Mouse (Mus musculus): ENCODE data around the gene Pde8a. TPM values are rescaled to one million over a fixed set of nuclear protein-coding genes. Genes with fewer than 3 reads are reported as not detected.

The Pde8a gene
- polyA plus RNA-seq (2014; fragmentation: Illumina TruSeq; extraction: RNeasy Lipid Tissue Mini Kit (QIAGEN cat#74804)) = 152 TPM

GRCm38 (mm10) chr7:81213347-81214152 lies at the start of gene Pde8a:
Pde8a (plus strand) TSS chr7:81213596.

DNA sequence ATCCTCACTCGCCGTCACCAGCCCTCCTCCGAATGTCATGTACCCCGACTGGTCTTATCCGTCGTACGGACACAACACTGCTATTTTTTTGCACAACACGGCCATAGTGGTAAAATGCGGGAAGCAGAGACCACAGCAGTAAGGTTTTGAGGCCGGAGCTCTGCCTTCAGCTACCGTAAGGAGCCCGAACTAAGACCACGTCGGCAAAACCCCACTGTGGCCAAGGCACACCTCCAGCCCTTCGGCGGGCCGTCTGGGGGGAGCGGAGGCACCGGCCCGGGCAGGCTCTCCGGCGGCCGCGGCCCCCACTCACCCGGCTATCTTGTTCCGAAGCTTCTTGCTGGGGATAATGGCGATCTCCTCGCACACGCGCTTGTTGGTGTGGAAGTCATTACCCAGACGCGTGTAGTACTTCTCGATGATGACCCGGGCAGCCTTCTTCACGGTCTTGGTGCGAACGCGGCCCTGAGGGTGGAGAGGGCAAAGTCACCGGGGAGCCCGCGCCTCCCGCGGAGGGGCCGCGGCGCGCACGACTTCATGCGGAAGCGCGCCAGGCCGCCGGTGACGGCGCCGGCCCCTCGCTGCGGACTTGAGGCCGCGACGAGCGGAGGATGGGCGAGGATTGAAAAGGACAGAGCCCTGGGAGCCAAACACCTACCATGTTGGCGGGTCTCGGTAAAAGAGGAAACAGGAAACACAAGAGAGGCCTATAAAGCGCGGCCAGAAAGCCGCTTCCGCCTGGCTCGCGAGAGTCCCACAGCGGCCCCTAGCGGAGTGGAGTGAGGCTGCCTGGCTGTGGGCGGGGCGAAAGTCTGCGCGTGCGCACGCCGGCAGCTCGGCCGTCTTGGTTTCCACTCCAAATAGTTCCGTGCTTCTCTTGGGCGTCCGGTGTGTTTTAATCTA lies 131.4 kb downstream of the Pde8a start, which contains the start of gene Rps17:
TSS of gene Rps17 (minus strand) at position 711 of the 903 bp plus-strand sequence.

Other genes with a start within 250 kb of the Pde8a start
- 12.2 TPM for gene Zfp592, start 219.9 kb upstream of the Pde8a start, polyA plus RNA-seq (2014; fragmentation: Illumina TruSeq; extraction: RNeasy Lipid Tissue Mini Kit (QIAGEN cat#74804))
- gene Alpk3, start 156.0 kb upstream of the Pde8a start, polyA plus RNA-seq (2014; fragmentation: Illumina TruSeq; extraction: RNeasy Lipid Tissue Mini Kit (QIAGEN cat#74804)) = 0.23 TPM
- gene Slc28a1, start 98.8 kb upstream of the Pde8a start, polyA plus RNA-seq (2014; fragmentation: Illumina TruSeq; extraction: RNeasy Lipid Tissue Mini Kit (QIAGEN cat#74804)) = not detected
- 469 TPM for gene Rps17, start 131.7 kb downstream of the Pde8a start, polyA plus RNA-seq (2014; fragmentation: Illumina TruSeq; extraction: RNeasy Lipid Tissue Mini Kit (QIAGEN cat#74804))
- 39.3 TPM for gene Cpeb1, start 241.9 kb downstream of the Pde8a start, polyA plus RNA-seq (2014; fragmentation: Illumina TruSeq; extraction: RNeasy Lipid Tissue Mini Kit (QIAGEN cat#74804))

All from ovary, adult 10 weeks (tissue).